Mouse (Mus musculus) regulatory T cell (primary cell): ENCODE measurements at regions not wholly inside any gene's neighbourhood (a gene's known extent, or its start where the extent isn't known, plus 50 kb on each side); places are given as distances from the start of the nearest gene placed in this dataset.

Experiments used
- in situ Hi-C: fragments of 300-600 bp; cut with MboI, MseI; formaldehyde crosslinking; loops from one replicate; pipeline ENCODE4 v1.15.1; 2025; ENCODE audit warnings: high pct_unique_total_duplicates

- in situ Hi-C loops: no loop called here
These were observed 477.4 kb upstream of the Diaph2 start for GRCm38 (mm10) chrX:129272135-129272534.

GRCm38 (mm10) chrX:129303987-129304386, 445.6 kb upstream of the Diaph2 start:
- in situ Hi-C loops: loop anchor here (25.0 kb wide), 1 partner anchor 458 kb away; no protein-coding TSS in a partner anchor

DNA sequence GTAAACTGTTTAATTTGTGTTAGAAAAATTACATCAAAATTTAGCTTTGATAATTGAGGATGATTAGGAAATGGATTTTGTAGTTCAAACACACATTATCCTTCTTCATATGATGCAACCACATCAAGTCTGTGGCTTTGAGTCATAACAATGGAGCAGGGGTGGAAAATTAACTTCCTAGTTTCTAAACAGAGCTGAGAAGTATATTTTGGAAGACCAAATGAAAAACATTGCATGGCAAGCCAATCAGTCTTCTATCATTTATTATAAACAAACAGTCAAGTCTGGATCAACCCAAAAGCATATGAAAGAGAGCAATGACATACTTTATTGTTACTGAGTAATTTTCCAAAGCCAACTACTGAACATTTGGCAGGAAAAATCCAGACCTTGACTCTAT, 440.2 kb upstream of the Diaph2 start:
- in situ Hi-C loops: loop anchor here (25.0 kb wide), 1 partner anchor 453 kb away; no protein-coding TSS in a partner anchor

GRCm38 (mm10) chrX:129329441-129329840, 420.1 kb upstream of the Diaph2 start:
- in situ Hi-C loops: no loop called here

- in situ Hi-C loops: no loop called here
These were observed 416.7 kb upstream of the Diaph2 start for GRCm38 (mm10) chrX:129332810-129333209.
